Mouse (Mus musculus): ENCODE measurements at regions not wholly inside any gene's neighbourhood (a gene's known extent, or its start where the extent isn't known, plus 50 kb on each side); places are given as distances from the start of the nearest gene placed in this dataset.

GRCm38 (mm10) chr3:138678351-138678750, 63.6 kb upstream of the Tspan5 start:
- DNase-seq (ENCODE audit: low spot score), result no peak
- no peak overlapping the region for H3K9ac ChIP-seq (replicated peaks; ENCODE audit: low read length, poor library complexity, severe bottlenecking)
- ATAC-seq (ENCODE audit: low FRiP score), result no peak

GRCm38 (mm10) chr3:138686636-138687230, 55.3 kb upstream of the Tspan5 start:
- no peak overlapping the region for H3K9ac ChIP-seq (replicated peaks; ENCODE audit: low read length, poor library complexity, severe bottlenecking)
- H3K27me3 ChIP-seq (ENCODE audit: insufficient read depth, low read length), result no peaks in the 10 kb centered on the region
- no peaks in the 10 kb centered on the region for H3K9me3 ChIP-seq (ENCODE audit: low read length)
- ATAC-seq (ENCODE audit: low FRiP score) (no peak), DNase-seq (ENCODE audit: low spot score) (no peak)
- no peak for TF ChIP-seq CTCF (IDR thresholded peaks at IDR 0.05)
- no peak overlapping the region for H3K27ac ChIP-seq (ENCODE audit: low read depth, low read length)
- WGBS, result 57% methylated on average over 11 of the region's 11 CpGs
- no peaks in the 10 kb centered on the region for H3K4me1 ChIP-seq (ENCODE audit: insufficient read depth, low read length)
- no peak overlapping the region for H3K4me2 ChIP-seq (ENCODE audit: low read depth, low read length, poor library complexity, severe bottlenecking)
- no peaks in the 10 kb centered on the region for H3K36me3 ChIP-seq (ENCODE audit: insufficient read depth, low read length)
- H3K4me3 ChIP-seq (ENCODE audit: low read depth, low read length), result no peak overlapping the region

More at GRCm38 (mm10) chr3:138678351-138678750, 63.6 kb upstream of the Tspan5 start:
- no peaks in the 10 kb centered on the region for H3K36me3 ChIP-seq (ENCODE audit: insufficient read depth, low read length)
- no peaks in the 10 kb centered on the region for H3K4me1 ChIP-seq (ENCODE audit: insufficient read depth, low read length)
- H3K27ac ChIP-seq (ENCODE audit: low read depth, low read length), result no peak overlapping the region
- H3K9me3 ChIP-seq (ENCODE audit: low read length), result no peaks in the 10 kb centered on the region
- no peak for TF ChIP-seq CTCF (IDR thresholded peaks at IDR 0.05)
- H3K27me3 ChIP-seq (ENCODE audit: insufficient read depth, low read length), result no peaks in the 10 kb centered on the region
- 82% methylated on average over 4 of the region's 4 CpGs for WGBS
- no peak overlapping the region for H3K4me3 ChIP-seq (ENCODE audit: low read depth, low read length)
- H3K4me2 ChIP-seq (ENCODE audit: low read depth, low read length, poor library complexity, severe bottlenecking), result no peak overlapping the region

DNA sequence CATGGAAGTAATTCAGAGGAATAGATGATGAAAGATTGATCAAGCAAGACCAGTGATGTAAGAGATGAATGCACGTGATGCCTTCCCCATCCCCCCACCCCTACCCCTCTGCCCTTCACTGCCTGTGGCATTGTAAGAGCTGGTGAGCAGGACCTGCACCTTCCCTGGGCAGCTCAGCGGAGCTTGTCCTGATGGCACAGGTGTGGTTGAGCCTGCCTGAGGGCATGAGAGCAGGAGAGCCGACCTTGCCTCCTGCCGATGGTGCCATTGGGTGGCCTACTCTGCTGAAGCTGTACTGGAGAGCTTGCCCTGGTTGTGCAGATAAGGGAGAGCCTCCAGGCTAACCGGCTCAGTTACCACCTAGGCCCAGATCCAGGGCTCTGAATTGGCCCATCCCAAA, 53.4 kb upstream of the Tspan5 start:
- H3K27ac ChIP-seq (ENCODE audit: low read depth, low read length), result no peak overlapping the region
- DNase-seq (ENCODE audit: low spot score) (no peak), ATAC-seq (ENCODE audit: low FRiP score) (no peak)
- 84% methylated on average over 5 of the region's 5 CpGs for WGBS
- H3K4me1 ChIP-seq (ENCODE audit: insufficient read depth, low read length), result no peaks in the 10 kb centered on the region
- H3K9ac ChIP-seq (replicated peaks; ENCODE audit: low read length, poor library complexity, severe bottlenecking), result no peak overlapping the region
- H3K9me3 ChIP-seq (ENCODE audit: low read length), result no peaks in the 10 kb centered on the region
- H3K4me3 ChIP-seq (ENCODE audit: low read depth, low read length), result no peak overlapping the region
- no peaks in the 10 kb centered on the region for H3K36me3 ChIP-seq (ENCODE audit: insufficient read depth, low read length)
- TF ChIP-seq CTCF (IDR thresholded peaks at IDR 0.05), result no peak
- no peak overlapping the region for H3K4me2 ChIP-seq (ENCODE audit: low read depth, low read length, poor library complexity, severe bottlenecking)
- H3K27me3 ChIP-seq (ENCODE audit: insufficient read depth, low read length), result no peaks in the 10 kb centered on the region

Data from midbrain, postnatal 0 days (tissue).